Mouse (Mus musculus) kidney, postnatal 0 days (tissue): ENCODE data around the gene Mdc1. TPM values are rescaled to one million over a fixed set of nuclear protein-coding genes. Genes with fewer than 3 reads are reported as not detected.

Experiments used
- ATAC-seq: fragments of 200-750 bp; cut with Nextera tagmentation; replicated peaks from 2 replicates; pipeline ENCODE4 v1.8.0; 2017; ENCODE audit warnings: low read depth, moderate number of reproducible peaks, moderate TSS enrichment, moderate library complexity; ENCODE audit not compliant: low FRiP score
- DNase-seq: peaks from one replicate; pipeline ENCODE4 v3.0.0-alpha.2; 2016; ENCODE audit warnings: low spot score
- H3K27ac ChIP-seq: fragments of 300-500 bp; sonication (generic); 2 replicates; pipeline ENCODE4 v1.5.1; 2014; ENCODE audit warnings: mild to moderate bottlenecking
- H3K27me3 ChIP-seq: fragments of 300-500 bp; sonication (generic); 2 replicates; pipeline ENCODE4 v1.6.1; 2014; ENCODE audit warnings: low read length, mixed read lengths; ENCODE audit not compliant: insufficient read depth
- H3K36me3 ChIP-seq: fragments of 300-500 bp; sonication (generic); 2 replicates; pipeline ENCODE4 v1.6.1; 2014; ENCODE audit warnings: low read length, mixed read lengths; ENCODE audit not compliant: insufficient read depth
- H3K4me1 ChIP-seq: fragments of 300-500 bp; sonication (generic); replicated peaks from 2 replicates; pipeline ENCODE4 v1.6.1; 2014; ENCODE audit warnings: antibody characterized with exemption, low read length, mixed read lengths; ENCODE audit not compliant: insufficient read depth
- H3K4me2 ChIP-seq: fragments of 300-500 bp; sonication (generic); 2 replicates; pipeline ENCODE4 v1.6.1; 2014; ENCODE audit warnings: mild to moderate bottlenecking, low read length, moderate library complexity, mixed read lengths
- H3K4me3 ChIP-seq: fragments of 300-500 bp; sonication (generic); replicated peaks from 2 replicates; pipeline ENCODE4 v1.5.1; 2014; ENCODE audit warnings: low read depth, low read length
- H3K9ac ChIP-seq: fragments of 300-500 bp; sonication (generic); 2 replicates; pipeline ENCODE4 v1.6.1; 2014; ENCODE audit warnings: low read depth, low read length
- H3K9me3 ChIP-seq: fragments of 300-500 bp; sonication (generic); replicated peaks from 2 replicates; pipeline ENCODE4 v1.6.1; 2016; ENCODE audit warnings: low read length, inconsistent platforms, mixed read lengths
- CTCF ChIP-seq: IDR thresholded peaks from 2 replicates; pipeline ENCODE4 v1.5.1; 2016; ENCODE audit warnings: antibody characterized with exemption, low read depth, mild to moderate bottlenecking, moderate library complexity
- WGBS: fragments of 180-500 bp; shearing (Covaris S2); extraction: QIAGEN DNeasy Blood & Tissue Kit; methylation state at CpG from one replicate; pipeline ENCODE4 v1.1.7; 2014; 5-methylcytosine and 5-hydroxymethylcytosine counted together
- polyA plus RNA-seq: library from polyadenylated mRNA; unstranded; fragments of >200 nt; fragmentation: Nextera tagmentation; extraction: Ambion mirVana; gene quantifications from 2 replicates; pipeline ENCODE4 v1.2.1, GENCODE M21; 2015

Gene Mdc1
- polyA plus RNA-seq, 1 experiment from 2014 or later: 5.6 TPM

GRCm38 (mm10) chr17:35860831-35861197 lies 19.5 kb downstream of the Mdc1 start:
- Histone ChIP-seq H3K4me3 (peak overlapping the region; percentile 69), H3K27me3 (no peaks in the 10 kb centered on the region), H3K9me3 (no peaks in the 10 kb centered on the region), H3K4me2 (peak overlapping the region; percentile 74), H3K27ac (peak overlapping the region; percentile 85), H3K36me3 (no peaks in the 10 kb centered on the region), H3K9ac (peak overlapping the region; percentile 74), H3K4me1 (peaks cover 11% of the 10 kb centered on the region; the same call in 1 of the 2 replicates)
- WGBS: 3% methylated on average over 12 of the region's 12 CpGs
- ATAC-seq (no peak), DNase-seq (no peak)
- TF ChIP-seq CTCF: no peak

DNA sequence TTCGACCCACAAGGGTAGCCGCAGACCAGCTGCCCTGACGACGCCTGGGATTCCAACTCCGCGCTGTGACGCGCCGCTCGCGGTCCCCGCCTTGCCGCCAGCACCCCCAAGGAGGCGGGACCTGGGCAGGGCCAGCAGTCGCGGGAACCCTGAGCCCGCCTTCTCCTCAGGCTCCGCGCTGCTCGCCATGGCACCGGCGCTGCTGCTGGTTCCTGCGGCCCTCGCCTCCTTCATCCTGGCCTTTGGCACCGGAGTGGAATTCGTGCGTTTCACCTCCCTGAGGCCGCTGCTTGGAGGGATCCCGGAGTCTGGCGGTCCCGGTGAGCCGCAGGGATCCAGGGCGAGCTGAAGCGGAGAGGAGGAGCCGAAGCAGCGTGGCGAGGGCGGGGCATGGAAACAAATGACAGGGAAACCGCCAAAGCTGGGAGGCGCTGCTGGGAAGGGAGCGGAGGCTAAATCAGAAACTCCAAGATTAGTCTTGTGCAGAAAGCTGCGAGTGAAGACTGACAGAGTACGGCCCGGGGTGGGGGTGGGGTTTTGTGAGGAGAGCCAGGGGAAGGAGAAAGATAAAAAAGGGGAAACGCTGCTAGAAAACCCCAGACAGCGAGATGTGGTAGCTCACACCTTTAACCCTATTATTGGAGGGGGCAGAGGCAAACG lies 20.0 kb downstream of the Mdc1 start, which contains the start of gene Nrm:
Nrm (plus strand) TSS at position 121 of the 660 bp plus-strand sequence.
- DNase-seq (peak; percentile 97), ATAC-seq (peak; percentile 87)
- peak; percentile 62 for TF ChIP-seq CTCF
- H3K27ac ChIP-seq: peak within 1 kb of the TSS; percentile 85
- peak within 1 kb of the TSS; percentile 74 for H3K9ac ChIP-seq
- H3K9me3 ChIP-seq: no peaks in the 10 kb centered on the region
- H3K36me3 ChIP-seq: no peaks in the 10 kb centered on the region
- under 1% methylated on average over 47 of the region's 47 CpGs for WGBS
- H3K4me2 ChIP-seq: peak within 1 kb of the TSS; percentile 74
- peak within 1 kb of the TSS; percentile 69 for H3K4me3 ChIP-seq
- no peaks in the 10 kb centered on the region for H3K27me3 ChIP-seq
- H3K4me1 ChIP-seq: peaks cover 11% of the 10 kb centered on the region; the same call in 1 of the 2 replicates

GRCm38 (mm10) chr17:35864832-35865353 lies 23.6 kb downstream of the Mdc1 start:
- Histone ChIP-seq H3K4me3 (peak overlapping the region; percentile 61), H3K9me3 (no peaks in the 10 kb centered on the region), H3K27ac (peak overlapping the region; percentile 96), H3K27me3 (no peaks in the 10 kb centered on the region), H3K4me2 (peak overlapping the region; percentile 94), H3K36me3 (no peaks in the 10 kb centered on the region), H3K9ac (peak overlapping the region; percentile 78; the same call in 1 of the 2 replicates), H3K4me1 (peaks cover 28% of the 10 kb centered on the region)
- TF ChIP-seq CTCF: no peak
- DNase-seq: no peak
- 23% methylated on average over 10 of the region's 10 CpGs for WGBS
- ATAC-seq: no peak

DNA sequence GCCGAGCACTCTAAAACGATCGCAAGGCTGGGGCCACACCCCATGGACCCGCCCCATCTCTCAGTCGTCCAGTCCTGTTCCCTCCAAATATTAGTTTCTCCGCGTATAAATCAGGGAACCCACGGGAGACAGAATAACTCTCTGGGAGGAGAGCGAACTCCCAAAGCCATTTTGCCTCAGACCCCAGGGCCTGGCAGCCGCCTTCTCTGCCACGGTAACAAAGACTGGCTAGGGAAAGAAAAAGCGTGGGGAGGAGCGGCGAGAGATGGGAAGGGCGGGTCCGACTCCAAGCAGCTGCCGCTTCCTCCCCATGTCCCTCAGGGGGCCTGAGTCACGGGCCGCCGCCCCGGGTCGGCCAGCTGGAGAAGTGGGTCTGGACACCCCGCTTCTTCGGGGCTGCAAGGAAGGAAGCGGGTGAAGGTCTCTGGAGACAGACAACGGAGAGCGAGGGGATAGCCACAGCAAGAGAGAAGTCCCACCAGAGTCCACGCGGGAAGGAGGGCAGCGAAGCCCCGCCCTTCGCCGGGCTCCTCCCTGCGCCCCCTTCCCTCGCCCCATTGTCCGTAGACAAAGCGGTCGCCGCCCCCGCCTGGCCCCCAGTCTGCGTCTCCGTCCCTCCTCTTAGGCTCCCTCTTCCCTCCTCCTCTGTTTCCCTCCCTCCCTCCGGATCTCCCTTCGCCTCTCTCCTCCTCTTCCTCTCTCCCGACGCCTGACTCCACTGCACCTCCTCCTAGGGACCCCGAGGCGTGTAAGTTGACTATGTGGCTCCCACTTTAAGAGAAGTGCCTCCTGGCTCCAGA lies 24.4 kb downstream of the Mdc1 start, which contains the start of gene Ppp1r18:
Ppp1r18 (plus strand) TSS at position 113 of the 800 bp plus-strand sequence.
- WGBS: under 1% methylated on average over 42 of the region's 48 CpGs
- ATAC-seq: peak; percentile 39

GRCm38 (mm10) chr17:35866281-35866831 lies 25.0 kb downstream of the Mdc1 start:
- peaks cover 28% of the 10 kb centered on the region for H3K4me1 ChIP-seq
- no peaks in the 10 kb centered on the region for H3K36me3 ChIP-seq
- under 1% methylated on average over 38 of the region's 38 CpGs for WGBS
- peak overlapping the region; percentile 96 for H3K27ac ChIP-seq
- TF ChIP-seq CTCF: no peak
- DNase-seq (peak; percentile 67), ATAC-seq (peak; percentile 25; the same call in 1 of the 2 replicates)
- no peaks in the 10 kb centered on the region for H3K27me3 ChIP-seq
- H3K9ac ChIP-seq: peak overlapping the region; percentile 78
- H3K4me2 ChIP-seq: peak overlapping the region; percentile 94
- H3K4me3 ChIP-seq: peak overlapping the region; percentile 61
- H3K9me3 ChIP-seq: no peaks in the 10 kb centered on the region

More for the DNA sequence above, 24.4 kb downstream of the Mdc1 start, which contains the start of gene Ppp1r18:
- DNase-seq: peak; percentile 93
- no peaks in the 10 kb centered on the region for H3K9me3 ChIP-seq
- TF ChIP-seq CTCF: no peak
- H3K4me1 ChIP-seq: peaks cover 30% of the 10 kb centered on the region
- H3K4me2 ChIP-seq: peak within 1 kb of the TSS; percentile 94
- peak within 1 kb of the TSS; percentile 61 for H3K4me3 ChIP-seq
- H3K9ac ChIP-seq: peak within 1 kb of the TSS; percentile 78
- H3K27me3 ChIP-seq: no peaks in the 10 kb centered on the region
- H3K27ac ChIP-seq: peak within 1 kb of the TSS; percentile 96
- no peaks in the 10 kb centered on the region for H3K36me3 ChIP-seq
